Mouse (Mus musculus) liver, embryonic 18 days (tissue): ENCODE results near the gene Plekhg4. TPM values are rescaled to one million over a fixed set of nuclear protein-coding genes. Genes with fewer than 3 reads are reported as not detected.

Source experiments
- polyA plus RNA-seq: library from polyadenylated mRNA; depleted of rRNA; stranded (reverse); fragments of >200 nt; gene quantifications from 2 replicates; pipeline ENCODE4 v1.2.3, GENCODE M21; 2012; rRNA removed

Plekhg4 gene
- 0.07 and 0.12 TPM in 2 replicates for polyA plus RNA-seq

DNA sequence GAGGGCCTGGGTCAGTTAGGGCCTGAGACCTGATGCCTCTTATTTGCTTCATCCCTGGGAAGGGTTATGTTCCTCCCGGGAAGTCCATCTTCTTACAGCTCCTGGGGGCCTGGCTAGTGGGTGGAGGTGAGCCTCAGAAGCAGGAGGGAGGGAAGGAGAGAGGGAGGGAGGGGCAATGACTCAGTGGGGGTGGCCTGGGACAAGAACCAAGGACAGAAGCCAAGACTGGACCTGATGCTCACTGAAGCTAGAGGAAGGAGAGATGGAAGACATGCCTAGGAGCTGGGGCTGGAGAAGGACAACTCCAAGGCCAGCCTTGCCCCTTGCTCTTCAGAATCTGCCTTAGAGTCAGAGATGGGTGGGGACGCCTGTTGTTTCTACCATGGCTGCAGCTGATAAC lies at the start of gene Plekhg4:
Gene Plekhg4, plus strand, starts transcription at position 243 of the 400 bp plus-strand sequence.

GRCm38 (mm10) chr8:105326141-105326672 lies 46.9 kb upstream of the Plekhg4 start, which contains the start of the genes Lrrc29 and Tmem208:
Lrrc29 (minus strand) TSS chr8:105326278.
Tmem208 (plus strand) TSS chr8:105326354.

DNA sequence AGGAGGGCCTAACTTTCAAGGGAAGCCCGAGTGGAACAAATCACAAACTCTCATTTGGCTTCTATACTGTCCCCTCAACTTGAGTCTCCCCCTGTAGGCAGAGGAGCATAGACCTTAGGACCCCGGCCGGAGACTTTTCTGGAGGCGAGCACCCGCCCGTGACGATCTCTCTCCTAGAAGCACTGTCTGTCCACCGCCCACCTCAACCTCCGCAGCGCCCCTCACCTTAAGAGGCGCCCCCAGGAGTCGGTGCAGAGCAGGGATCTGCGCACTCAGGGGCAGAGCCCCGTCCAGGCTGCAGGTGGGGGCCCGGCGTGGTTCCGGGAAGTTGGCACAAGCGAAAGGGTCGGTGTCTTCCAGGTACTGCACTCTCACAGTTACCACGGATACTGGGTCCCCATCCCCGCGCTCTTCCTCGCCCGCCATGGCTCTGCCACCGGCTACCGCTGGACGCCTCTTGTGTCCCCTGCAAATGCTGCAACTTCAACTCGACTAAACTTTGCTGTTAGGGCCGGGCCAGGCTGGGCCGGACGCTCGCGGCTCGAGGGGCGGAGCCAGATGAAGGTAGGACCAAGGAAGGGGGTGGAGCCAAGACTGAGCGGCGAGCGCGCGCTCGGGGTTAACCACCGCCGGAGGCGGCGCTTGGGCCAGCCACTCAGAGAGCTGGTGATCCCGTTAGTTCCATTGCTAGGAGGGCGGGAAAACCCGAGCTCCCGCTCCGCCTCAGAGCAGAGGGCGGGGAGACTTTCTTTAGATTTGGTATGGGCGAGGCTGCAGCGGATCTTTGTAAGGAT lies 25.4 kb upstream of the Plekhg4 start, which contains the start of gene Fhod1:
Gene Fhod1, minus strand, starts transcription at position 526 of the 794 bp plus-strand sequence.

GRCm38 (mm10) chr8:105348450-105349095 lies 24.5 kb upstream of the Plekhg4 start, which contains the start of gene Slc9a5:
Slc9a5 (plus strand) TSS chr8:105348843.

GRCm38 (mm10) chr8:105413391-105413790 lies 40.3 kb downstream of the Plekhg4 start, which contains the start of the genes Kctd19 and Lrrc36:
Kctd19 (minus strand) TSS chr8:105413502.
Lrrc36 (plus strand) TSS chr8:105413571.

Other genes starting within 250 kb of the Plekhg4 start
- gene Ces4a, start 241.5 kb upstream of the Plekhg4 start, polyA plus RNA-seq = 0.14 and 0.16 TPM in 2 replicates
- gene Cbfb, start 202.6 kb upstream of the Plekhg4 start, polyA plus RNA-seq = 7.7 and 8.9 TPM in 2 replicates
- gene D230025D16Rik, start 148.1 kb upstream of the Plekhg4 start, polyA plus RNA-seq = 24.2 and 26.1 TPM in 2 replicates
- gene B3gnt9, start 118.1 kb upstream of the Plekhg4 start, polyA plus RNA-seq = 2.0 TPM in 2 replicates
- gene Tradd, start 108.7 kb upstream of the Plekhg4 start, polyA plus RNA-seq = 7.9 and 8.0 TPM in 2 replicates
- gene Fbxl8, start 108.6 kb upstream of the Plekhg4 start, polyA plus RNA-seq = 1.6 and 1.8 TPM in 2 replicates
- gene Hsf4, start 103.5 kb upstream of the Plekhg4 start, polyA plus RNA-seq = 0.08 and 0.17 TPM in 2 replicates
- 0.02 TPM in 2 replicates for gene Nol3, start 97.1 kb upstream of the Plekhg4 start, polyA plus RNA-seq
- 1.1 and 1.5 TPM in 2 replicates for gene 4931428F04Rik, start 83.4 kb upstream of the Plekhg4 start, polyA plus RNA-seq
- 7.6 and 9.2 TPM in 2 replicates for gene Exoc3l, start 77.2 kb upstream of the Plekhg4 start, polyA plus RNA-seq
- gene E2f4, start 75.6 kb upstream of the Plekhg4 start, polyA plus RNA-seq = 121 and 133 TPM in 2 replicates
- 10.1 and 10.5 TPM in 2 replicates for gene Elmo3, start 67.7 kb upstream of the Plekhg4 start, polyA plus RNA-seq
- 6.1 and 8.6 TPM in 2 replicates for gene Lrrc29, start 47.0 kb upstream of the Plekhg4 start, polyA plus RNA-seq
- 55.7 and 58.3 TPM in 2 replicates for gene Tmem208, start 46.9 kb upstream of the Plekhg4 start, polyA plus RNA-seq
- gene Fhod1, start 25.3 kb upstream of the Plekhg4 start, polyA plus RNA-seq = 4.5 and 5.2 TPM in 2 replicates
- 0.91 and 1.0 TPM in 2 replicates for gene Slc9a5, start 24.4 kb upstream of the Plekhg4 start, polyA plus RNA-seq
- gene Kctd19, start 40.2 kb downstream of the Plekhg4 start, polyA plus RNA-seq = 0.01 TPM in 2 replicates
- gene Lrrc36, start 40.3 kb downstream of the Plekhg4 start, polyA plus RNA-seq = 0.07 and 0.08 TPM in 2 replicates
- 1.7 and 2.6 TPM in 2 replicates for gene Tppp3, start 98.3 kb downstream of the Plekhg4 start, polyA plus RNA-seq
- 3.3 and 3.8 TPM in 2 replicates for gene Zdhhc1, start 123.6 kb downstream of the Plekhg4 start, polyA plus RNA-seq
- 0.28 and 0.29 TPM in 2 replicates for gene Hsd11b2, start 145.5 kb downstream of the Plekhg4 start, polyA plus RNA-seq
- gene Atp6v0d1, start 192.8 kb downstream of the Plekhg4 start, polyA plus RNA-seq = 46.7 and 48.1 TPM in 2 replicates
- gene Ripor1, start 232.0 kb downstream of the Plekhg4 start, polyA plus RNA-seq = 3.9 and 5.0 TPM in 2 replicates